Mouse (Mus musculus) liver, embryonic 14.5 days (tissue): Measurements from ENCODE around the gene Zap70.

Source experiments
- CTCF ChIP-seq: IDR thresholded peaks from 2 replicates; pipeline ENCODE4 v1.5.1; 2016; ENCODE audit warnings: antibody characterized with exemption, low read depth, control low read depth
- EP300 ChIP-seq: IDR thresholded peaks from 2 replicates; pipeline ENCODE4 v1.6.1; 2016; ENCODE audit warnings: antibody characterized with exemption, low read depth

DNA sequence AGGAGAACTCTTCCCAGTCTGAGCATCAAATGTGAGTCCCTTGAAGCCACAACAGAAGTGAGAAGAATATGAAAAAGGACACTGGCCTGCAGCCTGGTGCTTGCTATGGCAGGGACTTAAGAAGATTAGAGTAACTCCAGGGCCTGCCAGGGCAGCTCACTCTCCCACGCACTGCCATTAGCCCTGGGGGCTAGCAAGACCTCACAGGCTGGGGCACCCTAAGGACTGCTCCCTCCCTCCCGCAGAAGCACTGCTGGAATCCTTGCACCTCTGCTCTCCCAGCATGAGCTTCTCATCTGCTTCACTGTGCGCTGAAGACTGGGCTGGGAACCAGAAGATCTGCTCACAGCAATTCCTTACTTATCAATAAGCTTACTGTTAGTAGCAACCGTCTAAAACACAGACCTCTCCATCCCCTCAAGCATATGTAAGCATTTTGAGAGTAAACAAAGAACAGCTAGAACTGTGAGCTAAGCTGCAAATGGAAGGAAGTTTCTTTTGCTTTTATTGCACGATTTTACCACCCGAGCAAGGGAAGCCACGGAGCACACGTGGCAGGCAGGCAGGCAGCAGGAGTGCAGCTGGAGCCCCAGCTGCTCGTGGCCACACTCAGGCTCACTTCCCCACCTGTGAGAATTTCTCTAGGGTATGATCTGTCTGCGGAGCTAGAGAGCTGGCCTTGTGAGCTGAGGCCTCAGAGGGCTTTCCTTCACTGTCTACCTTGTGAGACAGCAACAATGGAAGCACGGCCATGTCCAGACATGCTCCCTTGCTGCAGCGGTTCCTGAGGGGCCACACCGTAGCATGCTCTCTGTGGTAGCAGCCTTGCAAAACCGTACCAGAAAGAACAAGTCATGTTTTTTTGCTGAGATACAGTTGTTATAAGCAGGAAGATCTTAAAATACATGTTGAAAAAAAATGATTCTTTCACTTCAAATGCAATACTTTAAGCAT is 69.6 kb downstream of the Zap70 start:
- no peak for TF ChIP-seq CTCF
- no peak for TF ChIP-seq EP300
